Mouse (Mus musculus): ENCODE results near the gene Prdm5. TPM values are rescaled to one million over a fixed set of nuclear protein-coding genes. Genes with fewer than 3 reads are reported as not detected.

Prdm5 gene
- 0.14 and 0.26 TPM in 2 replicates for polyA plus RNA-seq (2012; rRNA removed)

DNA sequence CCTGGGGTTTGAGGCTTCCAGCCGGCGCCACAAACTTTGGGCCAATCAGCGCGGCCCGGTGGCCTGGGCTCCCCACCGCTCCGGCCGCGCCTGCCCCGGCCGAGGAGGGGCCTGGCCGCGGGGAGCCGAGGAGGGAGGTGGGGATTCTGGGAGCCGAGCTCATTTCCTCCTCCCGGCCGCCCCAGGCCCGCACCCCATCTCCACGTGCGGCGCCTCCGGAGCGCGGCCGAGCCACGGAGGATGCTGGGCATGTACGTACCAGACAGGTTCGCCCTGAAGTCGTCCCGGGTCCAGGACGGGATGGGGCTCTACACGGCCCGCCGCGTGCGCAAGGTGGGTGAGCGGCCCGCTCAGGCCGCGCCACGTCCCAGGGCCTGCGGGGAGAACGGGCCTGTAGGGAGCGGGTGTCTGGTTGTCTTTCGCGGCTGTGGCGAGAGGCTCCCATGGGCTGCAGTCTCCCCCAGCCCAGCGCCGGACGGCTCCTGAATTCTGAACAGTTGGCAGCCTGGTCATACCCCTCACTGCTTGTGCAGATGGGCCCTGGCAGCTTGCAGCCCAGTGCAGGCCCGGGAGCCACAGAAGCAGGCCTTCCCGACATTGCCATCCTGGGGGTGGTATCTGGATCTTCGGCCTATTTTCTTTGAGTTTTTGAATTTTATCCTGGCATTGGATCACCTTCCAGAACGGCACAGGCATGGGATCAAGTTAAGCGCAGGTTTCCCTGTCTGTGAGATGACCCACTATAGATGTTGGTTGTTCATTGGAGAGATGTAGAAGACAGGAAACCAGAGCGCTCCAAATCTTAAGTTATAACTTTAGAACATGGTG, at the start of gene Prdm5:
Gene Prdm5, plus strand, starts transcription at position 128 of the 828 bp plus-strand sequence.

DNA sequence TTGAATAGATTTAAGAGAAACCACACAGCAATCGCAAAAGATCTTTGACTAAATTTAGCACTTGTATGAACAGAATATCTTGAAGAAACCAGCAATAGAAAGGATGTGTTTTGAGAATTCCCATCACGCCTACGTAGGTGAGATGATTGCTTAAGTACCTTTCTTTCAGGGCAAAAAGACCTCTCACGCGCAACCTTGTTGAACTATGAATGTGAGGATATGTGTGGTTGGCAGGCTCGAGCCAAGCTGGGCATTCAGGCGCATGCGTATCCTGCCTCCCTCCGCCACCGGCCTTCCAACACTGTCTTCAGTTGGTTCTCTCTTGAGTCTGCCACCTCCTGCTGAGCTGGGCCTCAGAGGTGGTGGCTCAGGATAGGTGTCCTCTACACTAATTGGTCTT, 173.5 kb downstream of the Prdm5 start, which contains the start of gene 4930544G11Rik:
Gene 4930544G11Rik, plus strand, starts transcription at position 301 of the 400 bp plus-strand sequence.

Other genes starting within 250 kb of the Prdm5 start
- gene Ndnf, start 107.4 kb upstream of the Prdm5 start, polyA plus RNA-seq (2012; rRNA removed) = 1.1 and 1.5 TPM in 2 replicates
- not detected in 2 replicates for gene 4930544G11Rik, start 173.6 kb downstream of the Prdm5 start, polyA plus RNA-seq (2012; rRNA removed)